Mouse (Mus musculus): Measurements from ENCODE around the gene Acd. TPM values are rescaled to one million over a fixed set of nuclear protein-coding genes. Genes with fewer than 3 reads are reported as not detected.
A peak's percentile ranks its signal among the peaks of the same experiment; 100 is the strongest.

The Acd gene
- 81.1 and 89.4 TPM in 2 replicates for polyA plus RNA-seq (2015; fragmentation: Nextera tagmentation; extraction: Ambion mirVana)

DNA sequence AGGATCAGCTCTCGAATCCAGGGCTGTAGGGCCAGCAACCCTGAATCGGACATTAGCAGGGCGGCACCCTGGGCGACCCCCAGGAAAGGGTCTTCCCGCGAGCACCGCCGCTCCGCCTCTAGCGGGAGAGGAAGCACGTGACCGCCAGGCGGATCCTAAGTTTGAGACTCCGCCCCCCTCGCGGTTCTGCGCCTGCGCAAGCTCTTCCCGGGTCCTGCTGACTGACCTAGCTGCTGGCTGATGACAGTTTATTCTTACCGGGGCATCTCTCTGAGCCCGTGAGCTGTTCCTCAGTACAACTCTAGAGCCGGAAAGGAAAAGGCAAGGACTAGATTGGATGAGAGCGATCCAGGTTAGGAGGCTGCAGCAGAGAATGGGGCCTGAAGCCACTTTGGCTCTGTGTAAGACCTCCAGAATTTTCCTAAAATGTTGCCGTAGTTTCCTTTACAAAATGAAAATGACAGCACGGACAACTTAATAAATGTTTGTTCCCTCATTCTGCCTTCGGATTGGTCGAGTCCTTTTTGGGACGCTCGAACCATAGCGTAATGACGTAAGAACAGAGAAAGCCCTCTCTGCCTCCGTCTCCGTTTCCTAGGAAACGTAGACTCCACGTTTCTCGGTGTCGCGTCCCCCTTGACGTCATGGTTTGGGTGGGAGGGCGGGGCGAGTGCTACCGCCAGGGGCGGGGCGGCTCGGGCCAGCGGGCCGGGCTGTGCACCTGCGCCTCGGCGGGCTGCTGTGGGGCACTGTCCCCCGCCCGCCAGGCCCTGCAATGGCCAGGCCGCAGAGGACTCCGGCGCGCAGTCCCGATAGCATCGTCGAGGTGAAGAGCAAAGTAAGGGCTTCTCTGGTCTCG is at the start of gene Acd, which contains the start of gene Pard6a:
TSS of gene Acd (minus strand) at position 137 of the 859 bp plus-strand sequence.
TSS of gene Pard6a (plus strand) at position 183 of the 859 bp plus-strand sequence.
- no peaks in the 10 kb centered on the region for H3K27me3 ChIP-seq (replicated peaks)
- WGBS: under 1% methylated on average over 60 of the region's 60 CpGs
- H3K9ac ChIP-seq (replicated peaks): peak within 1 kb of the TSS; percentile 72
- H3K4me2 ChIP-seq: peak within 1 kb of the TSS; percentile 96
- peaks cover 38% of the 10 kb centered on the region for H3K4me1 ChIP-seq
- peak; percentile 83 for ATAC-seq (ENCODE audit: low FRiP score)
- H3K27ac ChIP-seq (replicated peaks): peak within 1 kb of the TSS; percentile 97
- H3K36me3 ChIP-seq: peaks cover 42% of the 10 kb centered on the region
- no peaks in the 10 kb centered on the region for H3K9me3 ChIP-seq (replicated peaks)
- H3K4me3 ChIP-seq (replicated peaks): peak within 1 kb of the TSS; percentile 73

DNA sequence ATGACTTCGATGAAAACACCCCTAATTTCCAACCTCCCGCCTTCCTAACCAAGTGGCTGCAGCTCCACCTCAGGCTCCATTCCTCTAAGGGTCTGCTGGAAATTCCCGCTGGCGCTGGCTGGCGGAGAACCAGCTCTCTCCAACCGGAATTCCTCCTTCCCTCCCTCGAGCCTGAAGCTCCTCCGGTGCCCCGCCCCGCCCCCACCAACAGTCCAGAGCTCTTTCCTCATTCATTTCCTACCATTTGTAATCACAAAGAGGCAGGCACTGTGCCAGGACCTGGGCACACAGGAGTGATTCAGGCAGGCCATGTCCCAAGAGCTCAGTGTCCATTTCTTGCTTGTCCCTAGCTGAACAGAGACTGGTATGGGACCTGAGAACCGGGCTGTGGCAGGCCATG is 49.7 kb upstream of the Acd start:
- H3K4me2 ChIP-seq: peak overlapping the region; percentile 19; the same call in 1 of the 2 replicates
- H3K36me3 ChIP-seq: no peaks in the 10 kb centered on the region
- 0 out of 2 replicates have a peak overlapping the region, but pooled peaks have one; percentile 9 for H3K9ac ChIP-seq (replicated peaks)
- H3K27ac ChIP-seq (replicated peaks): peak overlapping the region; percentile 30; the same call in 1 of the 2 replicates
- peak; percentile 67; the same call in 1 of the 2 replicates for ATAC-seq (ENCODE audit: low FRiP score)
- no peaks in the 10 kb centered on the region for H3K27me3 ChIP-seq (replicated peaks)
- H3K4me1 ChIP-seq: peaks cover 52% of the 10 kb centered on the region
- H3K4me3 ChIP-seq (replicated peaks): no peak overlapping the region
- 7% methylated on average over 11 of the region's 11 CpGs for WGBS
- no peaks in the 10 kb centered on the region for H3K9me3 ChIP-seq (replicated peaks)

GRCm38 (mm10) chr8:105743301-105743700 is 42.4 kb upstream of the Acd start:
- Histone ChIP-seq H3K4me1 (peaks cover 8% of the 10 kb centered on the region; the same call in 1 of the 2 replicates), H3K9me3 (replicated peaks) (no peaks in the 10 kb centered on the region), H3K27me3 (replicated peaks) (no peaks in the 10 kb centered on the region), H3K4me2 (no peak overlapping the region), H3K27ac (replicated peaks) (no peak overlapping the region), H3K36me3 (peaks cover 3% of the 10 kb centered on the region; the same call in 1 of the 2 replicates), H3K9ac (replicated peaks) (no peak overlapping the region), H3K4me3 (replicated peaks) (no peak overlapping the region)
- WGBS: 90% methylated on average over 4 of the region's 4 CpGs
- no peak for ATAC-seq (ENCODE audit: low FRiP score)

DNA sequence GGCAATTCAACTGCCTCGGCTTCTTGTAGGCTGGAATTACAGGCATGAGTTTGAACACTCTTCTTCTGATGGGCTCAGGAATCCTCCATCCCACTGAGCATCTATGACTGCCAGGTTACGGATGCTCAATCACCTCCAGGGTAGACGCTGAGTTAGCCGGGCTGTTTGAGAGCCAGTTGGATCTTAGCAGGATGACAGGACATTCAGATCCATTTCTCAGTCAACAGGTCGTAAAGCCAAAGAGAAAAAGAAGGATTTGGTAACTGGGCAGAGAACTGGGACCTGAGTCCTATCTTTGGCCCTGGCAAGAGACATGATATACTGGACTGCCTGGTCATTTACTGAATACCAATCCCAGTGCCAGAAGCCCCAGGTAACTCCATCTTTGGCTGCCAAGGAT is 38.3 kb upstream of the Acd start:
- H3K27me3 ChIP-seq (replicated peaks): no peaks in the 10 kb centered on the region
- no peak for ATAC-seq (ENCODE audit: low FRiP score)
- no peak overlapping the region for H3K9ac ChIP-seq (replicated peaks)
- no peak overlapping the region for H3K4me3 ChIP-seq (replicated peaks)
- H3K27ac ChIP-seq (replicated peaks): no peak overlapping the region
- H3K4me1 ChIP-seq: no peaks in the 10 kb centered on the region
- 90% methylated on average over 5 of the region's 5 CpGs for WGBS
- H3K9me3 ChIP-seq (replicated peaks): no peaks in the 10 kb centered on the region
- no peak overlapping the region for H3K4me2 ChIP-seq
- H3K36me3 ChIP-seq: peaks cover 9% of the 10 kb centered on the region; the same call in 1 of the 2 replicates

GRCm38 (mm10) chr8:105732186-105732585 is 31.3 kb upstream of the Acd start:
- H3K9me3 ChIP-seq (replicated peaks): no peaks in the 10 kb centered on the region
- no peak overlapping the region for H3K9ac ChIP-seq (replicated peaks)
- H3K27me3 ChIP-seq (replicated peaks): no peaks in the 10 kb centered on the region
- no peak overlapping the region for H3K4me3 ChIP-seq (replicated peaks)
- 91% methylated on average over 5 of the region's 5 CpGs for WGBS
- no peaks in the 10 kb centered on the region for H3K4me1 ChIP-seq
- H3K36me3 ChIP-seq: peaks cover 21% of the 10 kb centered on the region
- no peak for ATAC-seq (ENCODE audit: low FRiP score)
- H3K4me2 ChIP-seq: no peak overlapping the region
- no peak overlapping the region for H3K27ac ChIP-seq (replicated peaks)

GRCm38 (mm10) chr8:105727397-105728124 is 26.7 kb upstream of the Acd start:
- no peak overlapping the region for H3K27ac ChIP-seq (replicated peaks)
- no peaks in the 10 kb centered on the region for H3K27me3 ChIP-seq (replicated peaks)
- 82% methylated on average over 18 of the region's 18 CpGs for WGBS

GRCm38 (mm10) chr8:105725726-105726125 is 24.8 kb upstream of the Acd start:
- H3K4me3 ChIP-seq (replicated peaks): no peak overlapping the region
- no peaks in the 10 kb centered on the region for H3K9me3 ChIP-seq (replicated peaks)
- no peak overlapping the region for H3K27ac ChIP-seq (replicated peaks)
- H3K36me3 ChIP-seq: peaks cover 50% of the 10 kb centered on the region
- H3K9ac ChIP-seq (replicated peaks): no peak overlapping the region
- H3K4me2 ChIP-seq: no peak overlapping the region
- no peak for ATAC-seq (ENCODE audit: low FRiP score)
- no peaks in the 10 kb centered on the region for H3K4me1 ChIP-seq
- no peaks in the 10 kb centered on the region for H3K27me3 ChIP-seq (replicated peaks)
- WGBS: 85% methylated on average over 5 of the region's 5 CpGs

More at GRCm38 (mm10) chr8:105727397-105728124, 26.7 kb upstream of the Acd start:
- Histone ChIP-seq H3K4me1 (no peaks in the 10 kb centered on the region), H3K36me3 (peaks cover 54% of the 10 kb centered on the region), H3K4me2 (no peak overlapping the region), H3K9ac (replicated peaks) (no peak overlapping the region), H3K9me3 (replicated peaks) (no peaks in the 10 kb centered on the region), H3K4me3 (replicated peaks) (no peak overlapping the region)
- ATAC-seq (ENCODE audit: low FRiP score): no peak

GRCm38 (mm10) chr8:105722861-105723260 is 22.0 kb upstream of the Acd start:
- peaks cover 47% of the 10 kb centered on the region for H3K36me3 ChIP-seq

DNA sequence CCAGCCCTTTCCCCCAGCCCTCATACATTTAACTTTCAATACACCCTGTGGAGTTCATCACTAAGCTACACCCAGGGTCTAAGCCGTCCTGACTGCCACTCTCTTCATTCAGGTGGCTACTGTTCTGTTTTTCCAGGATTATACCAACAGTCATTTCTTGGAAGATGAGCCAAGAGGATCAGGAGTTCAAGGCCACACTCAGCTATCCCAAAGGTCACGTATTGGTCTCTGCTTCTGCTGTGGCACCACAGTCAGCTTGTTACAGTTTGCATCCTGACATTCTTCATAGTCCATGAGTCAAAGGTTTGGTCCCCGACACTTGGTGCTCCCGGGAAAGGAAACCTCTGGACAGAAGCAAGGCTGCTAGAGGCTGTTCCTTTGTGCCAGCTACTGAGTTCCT is 18.7 kb upstream of the Acd start:
- Histone ChIP-seq H3K36me3 (peaks cover 36% of the 10 kb centered on the region), H3K4me3 (replicated peaks) (no peak overlapping the region), H3K27me3 (replicated peaks) (no peaks in the 10 kb centered on the region), H3K27ac (replicated peaks) (no peak overlapping the region), H3K9ac (replicated peaks) (no peak overlapping the region), H3K9me3 (replicated peaks) (no peaks in the 10 kb centered on the region), H3K4me1 (no peaks in the 10 kb centered on the region), H3K4me2 (no peak overlapping the region)
- no peak for ATAC-seq (ENCODE audit: low FRiP score)
- WGBS: 93% methylated on average over 4 of the region's 4 CpGs

More at GRCm38 (mm10) chr8:105722861-105723260, 22.0 kb upstream of the Acd start:
- 91% methylated on average over 9 of the region's 9 CpGs for WGBS
- Histone ChIP-seq H3K9me3 (replicated peaks) (no peaks in the 10 kb centered on the region), H3K27me3 (replicated peaks) (no peaks in the 10 kb centered on the region), H3K4me3 (replicated peaks) (no peak overlapping the region), H3K4me1 (no peaks in the 10 kb centered on the region), H3K27ac (replicated peaks) (no peak overlapping the region), H3K9ac (replicated peaks) (no peak overlapping the region), H3K4me2 (no peak overlapping the region)
- ATAC-seq (ENCODE audit: low FRiP score): no peak

GRCm38 (mm10) chr8:105716302-105716945 is 15.5 kb upstream of the Acd start:
- H3K9me3 ChIP-seq (replicated peaks): no peaks in the 10 kb centered on the region
- no peak overlapping the region for H3K4me2 ChIP-seq
- peaks cover 21% of the 10 kb centered on the region for H3K36me3 ChIP-seq
- no peak overlapping the region for H3K9ac ChIP-seq (replicated peaks)
- WGBS: 95% methylated on average over 15 of the region's 15 CpGs
- H3K27me3 ChIP-seq (replicated peaks): no peaks in the 10 kb centered on the region
- no peaks in the 10 kb centered on the region for H3K4me1 ChIP-seq
- no peak overlapping the region for H3K27ac ChIP-seq (replicated peaks)
- ATAC-seq (ENCODE audit: low FRiP score): no peak
- no peak overlapping the region for H3K4me3 ChIP-seq (replicated peaks)

GRCm38 (mm10) chr8:105715042-105715441 is 14.1 kb upstream of the Acd start:
- Histone ChIP-seq H3K27me3 (replicated peaks) (no peaks in the 10 kb centered on the region), H3K4me2 (no peak overlapping the region), H3K4me3 (replicated peaks) (no peak overlapping the region), H3K9me3 (replicated peaks) (no peaks in the 10 kb centered on the region), H3K36me3 (peaks cover 14% of the 10 kb centered on the region), H3K27ac (replicated peaks) (no peak overlapping the region), H3K4me1 (no peaks in the 10 kb centered on the region), H3K9ac (replicated peaks) (no peak overlapping the region)
- 84% methylated on average over 6 of the region's 6 CpGs for WGBS
- ATAC-seq (ENCODE audit: low FRiP score): no peak

All from neural tube, embryonic 15.5 days (tissue).